Mouse (Mus musculus) myocyte (in vitro differentiated cells): ENCODE measurements around the gene Gng12. TPM values are rescaled to one million over a fixed set of nuclear protein-coding genes. Genes with fewer than 3 reads are reported as not detected.

ENCODE experiments used
- H3K27me3 ChIP-seq: one replicate; pipeline ENCODE4 v1.6.1; 2011; ENCODE audit not compliant: control insufficient read depth, insufficient read depth, insufficient read length
- H3K36me3 ChIP-seq: one replicate; pipeline ENCODE4 v1.6.1; 2011; ENCODE audit not compliant: control insufficient read depth, insufficient read depth
- H3K4me2 ChIP-seq: one replicate; pipeline ENCODE4 v1.6.1; 2011; ENCODE audit warnings: low read depth, control low read depth
- H3K4me3 ChIP-seq: one replicate; pipeline ENCODE4 v1.5.1; 2011; ENCODE audit warnings: mild to moderate bottlenecking, control low read depth, moderate library complexity
- H3K79me2 ChIP-seq: one replicate; pipeline ENCODE4 v1.6.1; 2011; ENCODE audit not compliant: control insufficient read depth, insufficient read depth
- H3ac ChIP-seq: one replicate; pipeline ENCODE4 v1.6.1; 2011; ENCODE audit not compliant: control insufficient read depth, insufficient read length
- CEBPB ChIP-seq: IDR thresholded peaks from 2 replicates; pipeline ENCODE4 v1.6.1; 2011; ENCODE audit warnings: mild to moderate bottlenecking, moderate library complexity; ENCODE audit not compliant: poor library complexity, insufficient read depth, severe bottlenecking
- E2F4 ChIP-seq: IDR thresholded peaks from one replicate; pipeline ENCODE4 v1.6.1; 2011; ENCODE audit warnings: mild to moderate bottlenecking, control low read depth, moderate library complexity; ENCODE audit not compliant: insufficient read depth
- MAX ChIP-seq: IDR thresholded peaks from one replicate; pipeline ENCODE4 v1.6.1; 2011; ENCODE audit warnings: low read depth, mild to moderate bottlenecking, control low read depth
- MYOD1 ChIP-seq, 3 experiments: IDR thresholded peaks; one replicate each; pipeline ENCODE4 v1.6.1; 2011; ENCODE audit warnings: control low read depth in 2 of 3, low read depth in 2 of 3, mild to moderate bottlenecking in 2 of 3, moderate library complexity in 1 of 3; ENCODE audit not compliant: insufficient read length in 2 of 3, control insufficient read depth in 1 of 3
- MYOG ChIP-seq, 3 experiments: IDR thresholded peaks; one replicate each; pipeline ENCODE4 v1.6.1; 2011; ENCODE audit warnings: control low read depth in 2 of 3, low read depth in 2 of 3, mild to moderate bottlenecking in 2 of 3; ENCODE audit not compliant: insufficient read length in 2 of 3, control insufficient read depth in 1 of 3, insufficient read depth in 1 of 3
- POLR2A ChIP-seq: IDR thresholded peaks from one replicate; pipeline ENCODE4 v1.6.1; 2011; ENCODE audit warnings: low read depth, mild to moderate bottlenecking, control low read depth, moderate library complexity; ENCODE audit not compliant: insufficient read length
- POLR2AphosphoS2 ChIP-seq: IDR thresholded peaks from one replicate; pipeline ENCODE4 v1.6.1; 2011; ENCODE audit warnings: low read depth, control low read depth; ENCODE audit not compliant: insufficient read length
- REST ChIP-seq: IDR thresholded peaks from one replicate; pipeline ENCODE4 v1.6.1; 2011; ENCODE audit warnings: mild to moderate bottlenecking, control low read depth, moderate library complexity; ENCODE audit not compliant: insufficient read depth, insufficient read length
- SRF ChIP-seq: IDR thresholded peaks from one replicate; pipeline ENCODE4 v1.6.1; 2011; ENCODE audit warnings: low read depth; ENCODE audit not compliant: control insufficient read depth, insufficient read length
- TCF12 ChIP-seq: IDR thresholded peaks from one replicate; pipeline ENCODE4 v1.6.1; 2011; ENCODE audit warnings: mild to moderate bottlenecking, control low read depth; ENCODE audit not compliant: poor library complexity, insufficient read depth, severe bottlenecking
- TCF3 ChIP-seq: IDR thresholded peaks from one replicate; pipeline ENCODE4 v1.6.1; 2011; ENCODE audit warnings: low read depth, control low read depth; ENCODE audit not compliant: insufficient read length
- USF1 ChIP-seq: IDR thresholded peaks from one replicate; pipeline ENCODE4 v1.6.1; 2011; ENCODE audit warnings: low read depth, mild to moderate bottlenecking, control low read depth, moderate library complexity
- polyA plus RNA-seq: library from polyadenylated mRNA; unstranded; fragments of >200 nt; fragmentation: generic; extraction: Trizol; gene quantifications from one replicate; pipeline ENCODE4 v1.2.1, GENCODE M21; 2012; ENCODE audit warnings: missing spikeins

Gene Gng12
- polyA plus RNA-seq, 1 experiment: 37.8 TPM

- Histone ChIP-seq H3K4me3 (no peak overlapping the region), H3K36me3 (no peaks in the 10 kb centered on the region), H3K4me2 (no peak overlapping the region), H3K27me3 (no peaks in the 10 kb centered on the region), H3K79me2 (no peaks in the 10 kb centered on the region), H3ac (no peak overlapping the region)
- no peak for TF ChIP-seq POLR2A
- TF ChIP-seq MYOG (IDR thresholded peaks at IDR 0.05; ENCODE audit: control insufficient read depth in 1 of 3, insufficient read depth in 1 of 3, insufficient read length in 2 of 3, low read depth in 2 of 3): no peak
- TF ChIP-seq TCF12: no peak
- no peak for TF ChIP-seq POLR2AphosphoS2
- TF ChIP-seq CEBPB: no peak
- no peak for TF ChIP-seq MYOD1 (IDR thresholded peaks at IDR 0.05; ENCODE audit: control insufficient read depth in 1 of 3, insufficient read length in 2 of 3, low read depth in 2 of 3)
- TF ChIP-seq SRF: no peak
- TF ChIP-seq MAX: no peak
- no peak for TF ChIP-seq REST
- TF ChIP-seq TCF3: no peak
- TF ChIP-seq E2F4: no peak
- TF ChIP-seq USF1: no peak
These were observed 160.8 kb downstream of the Gng12 start for GRCm38 (mm10) chr6:67056889-67057564.

- H3K27me3 ChIP-seq: no peaks in the 10 kb centered on the region
- H3K36me3 ChIP-seq: no peaks in the 10 kb centered on the region
- TF ChIP-seq USF1 (no peak), SRF (no peak), TCF12 (no peak), MAX (no peak), TCF3 (no peak), MYOG (IDR thresholded peaks at IDR 0.05; ENCODE audit: control insufficient read depth in 1 of 3, insufficient read depth in 1 of 3, insufficient read length in 2 of 3, low read depth in 2 of 3) (no peak), POLR2A (no peak), POLR2AphosphoS2 (no peak), MYOD1 (IDR thresholded peaks at IDR 0.05; ENCODE audit: control insufficient read depth in 1 of 3, insufficient read length in 2 of 3, low read depth in 2 of 3) (no peak), CEBPB (no peak), REST (no peak), E2F4 (no peak)
- no peaks in the 10 kb centered on the region for H3K79me2 ChIP-seq
- no peak overlapping the region for H3K4me2 ChIP-seq
- H3K4me3 ChIP-seq: no peak overlapping the region
- no peak overlapping the region for H3ac ChIP-seq
These were observed 161.4 kb downstream of the Gng12 start for GRCm38 (mm10) chr6:67057574-67057973.

GRCm38 (mm10) chr6:67057991-67058696 is 161.9 kb downstream of the Gng12 start:
- H3K4me2 ChIP-seq: no peak overlapping the region
- no peaks in the 10 kb centered on the region for H3K27me3 ChIP-seq
- H3K4me3 ChIP-seq: no peak overlapping the region
- no peaks in the 10 kb centered on the region for H3K36me3 ChIP-seq
- no peaks in the 10 kb centered on the region for H3K79me2 ChIP-seq
- TF ChIP-seq SRF (no peak), E2F4 (no peak), USF1 (no peak), MAX (no peak), CEBPB (no peak), TCF12 (no peak)
- H3ac ChIP-seq: no peak overlapping the region

GRCm38 (mm10) chr6:67060057-67060456 is 163.9 kb downstream of the Gng12 start:
- no peak overlapping the region for H3K4me2 ChIP-seq
- TF ChIP-seq E2F4 (no peak), SRF (no peak), TCF3 (no peak), CEBPB (no peak), POLR2A (no peak), REST (no peak), MYOD1 (IDR thresholded peaks at IDR 0.05; ENCODE audit: control insufficient read depth in 1 of 3, insufficient read length in 2 of 3, low read depth in 2 of 3) (no peak), USF1 (no peak), POLR2AphosphoS2 (no peak), MAX (no peak), MYOG (IDR thresholded peaks at IDR 0.05; ENCODE audit: control insufficient read depth in 1 of 3, insufficient read depth in 1 of 3, insufficient read length in 2 of 3, low read depth in 2 of 3) (no peak)
- no peak overlapping the region for H3ac ChIP-seq
- no peak overlapping the region for H3K4me3 ChIP-seq
- no peaks in the 10 kb centered on the region for H3K27me3 ChIP-seq
- no peaks in the 10 kb centered on the region for H3K36me3 ChIP-seq
- no peaks in the 10 kb centered on the region for H3K79me2 ChIP-seq
